Mouse (Mus musculus) urinary bladder, postnatal 4 days (tissue): ENCODE data around the gene Arrb1.
A peak's percentile ranks its signal among the peaks of the same experiment; 100 is the strongest.
"Not testable (repeated sequence)": the region's sequence is repeated elsewhere in the genome, so short reads cannot be mapped to it uniquely, and the experiment has no call there.

Experiments
- DNase-seq, 2 experiments: peaks; one replicate each; pipeline ENCODE4 v3.0.0; 2021 to 2022; ENCODE audit warnings: low spot score in 2 of 2

Gene Arrb1

GRCm38 (mm10) chr7:99534901-99535735, at the start of gene Arrb1:
TSS of gene Arrb1 (plus strand) at chr7:99535466.
- peak; percentile 77 to 78 for DNase-seq

DNA sequence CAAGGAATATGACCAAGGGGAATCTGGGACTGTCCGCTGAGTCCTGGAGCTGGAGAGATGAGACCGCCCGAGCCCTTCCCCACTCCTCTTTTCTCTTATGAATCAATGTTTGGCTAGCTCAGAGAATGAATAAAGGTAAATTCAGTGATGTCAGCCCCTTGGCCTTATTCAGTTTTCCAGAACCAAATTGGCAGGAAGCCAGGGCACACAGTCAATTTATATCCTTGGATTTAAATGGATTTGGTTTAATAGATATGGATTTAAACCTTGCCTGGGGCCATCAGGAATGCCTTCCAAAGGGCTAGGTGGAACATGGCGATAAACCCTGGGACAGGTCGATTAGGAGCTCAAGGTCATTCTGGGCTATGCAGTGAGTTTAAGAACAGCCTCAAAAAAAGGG, 45.6 kb upstream of the Arrb1 start:
- no peak for DNase-seq

DNA sequence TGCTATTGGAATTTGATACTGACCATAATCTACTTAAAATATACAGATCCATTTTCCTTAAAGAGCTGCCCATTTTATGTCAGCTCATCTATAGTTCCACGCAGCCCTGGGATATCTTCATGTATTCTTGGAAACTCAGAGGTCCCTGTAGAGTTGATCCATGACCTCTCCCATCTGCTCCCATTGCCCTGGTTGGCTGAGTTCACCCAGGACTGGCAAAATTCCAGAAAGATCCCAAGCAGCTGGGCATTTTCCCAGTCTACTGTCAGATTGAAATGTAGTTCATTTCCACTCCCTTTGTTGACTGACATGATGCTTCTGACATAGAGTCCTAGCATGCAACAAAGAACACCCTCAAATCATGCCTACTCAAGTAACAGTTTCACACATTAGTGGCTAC, 36.1 kb upstream of the Arrb1 start:
- DNase-seq = no peak

GRCm38 (mm10) chr7:99500201-99500600, 35.1 kb upstream of the Arrb1 start:
- DNase-seq = peak; percentile 61 to 82

GRCm38 (mm10) chr7:99500655-99501054, 34.6 kb upstream of the Arrb1 start:
- DNase-seq = no peak

DNA sequence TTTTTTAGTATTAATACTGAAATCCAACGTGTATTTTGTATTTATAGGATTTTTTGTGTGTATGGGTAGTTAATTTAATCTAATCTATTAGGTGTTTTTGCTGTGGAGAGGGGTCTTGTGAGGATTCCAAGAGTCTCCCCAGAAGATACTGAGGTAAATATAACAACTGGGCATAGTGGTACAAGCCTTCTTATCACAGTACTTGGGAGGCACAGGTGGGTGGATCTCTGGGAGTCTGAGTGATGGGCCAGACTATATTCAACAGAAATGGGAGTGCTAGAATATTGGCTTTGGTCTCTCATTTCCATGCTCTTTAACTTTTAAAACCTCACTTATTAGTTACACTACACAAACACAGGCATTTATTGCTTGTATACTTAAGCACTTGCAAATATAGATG, 34.1 kb upstream of the Arrb1 start:
- DNase-seq = no peak

DNA sequence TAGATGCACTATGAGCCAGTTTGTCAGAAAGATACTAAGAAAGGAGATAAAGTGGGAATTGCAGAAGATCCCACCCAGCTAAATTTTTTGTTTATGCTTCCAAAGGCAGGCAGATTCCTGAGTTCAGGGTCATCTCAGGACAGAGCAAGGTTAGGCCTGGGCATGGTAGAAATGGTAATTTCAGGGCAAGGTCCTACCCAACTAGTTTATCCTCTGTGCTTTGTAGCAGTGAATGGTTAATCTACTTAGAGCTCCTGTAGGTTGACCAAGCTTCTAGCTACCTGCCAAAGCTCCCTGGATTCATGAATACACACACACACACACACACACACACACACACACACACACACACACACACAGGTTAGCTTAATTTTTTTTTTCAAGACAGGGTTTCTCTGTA, 30.7 kb upstream of the Arrb1 start:
- no peak for DNase-seq

DNA sequence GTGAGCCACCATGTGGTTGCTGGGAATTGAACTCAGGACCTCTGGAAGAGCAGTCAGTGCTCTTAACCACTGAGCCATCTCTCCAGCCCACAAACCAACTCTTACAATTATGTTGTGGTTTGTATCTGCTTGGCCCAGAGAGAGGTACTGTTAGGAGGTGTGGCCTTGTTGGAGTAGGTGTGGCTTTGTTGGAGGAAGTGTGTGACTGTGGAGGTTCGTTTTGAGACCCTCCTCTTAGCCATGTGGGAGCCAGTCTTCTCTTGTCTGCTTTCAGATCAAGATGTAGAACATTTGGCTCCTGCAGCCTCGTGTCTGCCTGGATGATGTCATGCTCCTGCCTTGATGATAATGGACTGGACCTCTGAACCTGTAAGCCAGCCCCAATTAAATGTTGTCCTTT, 27.1 kb upstream of the Arrb1 start:
- DNase-seq = not testable (repeated sequence)

DNA sequence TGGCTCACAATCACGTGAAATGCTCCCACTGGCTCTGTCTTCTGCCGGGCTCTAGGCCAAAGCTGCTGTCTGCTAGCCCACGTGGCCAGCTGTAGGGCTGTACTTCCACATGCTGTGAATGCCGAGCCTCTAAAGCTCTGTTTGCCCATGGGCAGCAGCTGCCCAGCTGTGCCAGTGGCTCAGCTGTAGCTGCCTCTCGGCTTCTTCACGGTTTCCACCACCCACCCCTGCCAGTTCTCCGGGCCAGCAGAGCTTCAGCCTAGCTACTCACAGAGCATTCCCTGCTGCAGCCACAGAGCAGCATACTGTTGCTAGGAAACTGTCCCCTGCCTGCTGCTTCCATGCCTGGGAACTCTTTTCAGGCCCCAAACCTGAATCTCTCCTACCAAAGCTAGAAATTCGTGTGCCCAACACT, 25.2 kb upstream of the Arrb1 start:
- peak in 1 of 2 experiments; percentile 26 for DNase-seq

DNA sequence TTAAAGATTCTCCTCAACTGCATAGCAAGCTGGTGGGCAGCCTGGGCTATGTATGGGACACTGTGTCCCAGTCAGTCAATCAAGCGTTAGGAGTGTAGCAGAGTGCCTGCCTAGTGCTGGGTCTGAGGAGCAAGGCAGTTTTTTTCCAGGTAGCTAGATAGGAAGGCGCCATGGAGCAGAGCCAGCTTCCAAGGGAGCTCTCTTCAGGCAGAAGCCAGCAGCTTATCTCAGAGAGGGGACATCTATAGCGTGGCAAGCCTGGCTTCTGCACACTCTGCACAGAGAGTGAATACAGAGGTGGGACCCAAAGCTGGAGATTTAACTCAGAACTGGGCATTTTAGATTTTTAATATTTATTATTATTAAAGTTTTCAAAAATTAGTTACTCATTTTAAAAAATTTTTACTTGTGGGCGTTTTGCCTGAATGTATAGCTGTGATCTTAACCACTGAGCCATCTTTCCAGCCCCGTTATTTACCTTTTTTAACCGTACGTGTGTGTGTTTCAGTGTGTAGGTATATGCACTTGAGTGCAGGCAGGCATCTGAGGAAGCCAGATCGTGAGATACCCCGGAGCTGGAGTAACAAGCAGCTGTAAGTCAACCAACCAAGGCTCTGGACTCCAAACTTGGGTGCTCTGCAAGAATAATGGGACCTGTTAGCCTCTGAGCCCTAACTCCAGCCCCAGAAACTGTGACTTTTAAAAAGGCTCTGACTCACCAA, 19.0 kb upstream of the Arrb1 start:
- DNase-seq = no peak

- DNase-seq = no peak
Observed at GRCm38 (mm10) chr7:99516814-99517157, 18.5 kb upstream of the Arrb1 start.

GRCm38 (mm10) chr7:99518954-99519644, 16.2 kb upstream of the Arrb1 start:
- DNase-seq = no peak

DNA sequence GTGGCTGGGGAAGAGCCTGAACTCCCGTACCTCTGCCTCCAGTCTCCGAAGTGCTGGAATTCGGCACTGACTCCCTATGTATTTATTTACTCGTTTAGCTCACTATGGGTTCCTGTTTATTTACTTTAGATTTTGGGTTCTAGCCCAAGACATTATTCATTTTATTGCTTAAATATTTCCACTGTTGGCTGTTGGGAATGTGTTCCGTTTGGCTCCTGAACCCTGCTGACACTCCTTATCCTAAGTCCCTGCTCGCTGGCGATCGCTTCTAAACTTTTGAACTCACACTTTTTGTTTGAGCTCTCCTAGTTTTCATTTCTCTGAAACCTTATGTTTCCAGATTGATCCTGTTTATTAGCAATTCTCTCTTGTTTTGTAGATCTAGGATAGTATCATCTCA, 12.1 kb upstream of the Arrb1 start:
- DNase-seq = no peak

DNA sequence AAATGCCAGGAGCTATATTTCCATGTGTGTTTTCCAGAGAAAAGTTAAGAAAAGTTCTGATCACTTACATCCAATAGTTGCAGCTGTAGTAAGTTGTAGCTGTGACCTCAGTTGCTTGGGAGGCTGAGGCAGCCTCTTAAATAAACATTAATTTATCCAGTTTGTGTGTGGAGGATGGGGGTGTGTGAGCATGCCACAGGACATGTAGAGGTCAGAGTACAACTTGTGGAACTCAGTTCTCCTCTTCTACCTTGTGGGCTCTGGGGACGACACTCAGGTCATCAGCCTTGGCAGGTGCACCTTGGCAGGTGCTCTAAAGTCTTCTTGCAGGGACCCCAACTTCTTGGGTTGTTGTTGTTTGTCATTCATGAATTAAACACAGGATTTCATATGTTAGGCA, 11.4 kb upstream of the Arrb1 start:
- DNase-seq = no peak

GRCm38 (mm10) chr7:99528547-99528946, 6.7 kb upstream of the Arrb1 start:
- DNase-seq = no peak

GRCm38 (mm10) chr7:99529410-99529809, 5.9 kb upstream of the Arrb1 start:
- no peak for DNase-seq

DNA sequence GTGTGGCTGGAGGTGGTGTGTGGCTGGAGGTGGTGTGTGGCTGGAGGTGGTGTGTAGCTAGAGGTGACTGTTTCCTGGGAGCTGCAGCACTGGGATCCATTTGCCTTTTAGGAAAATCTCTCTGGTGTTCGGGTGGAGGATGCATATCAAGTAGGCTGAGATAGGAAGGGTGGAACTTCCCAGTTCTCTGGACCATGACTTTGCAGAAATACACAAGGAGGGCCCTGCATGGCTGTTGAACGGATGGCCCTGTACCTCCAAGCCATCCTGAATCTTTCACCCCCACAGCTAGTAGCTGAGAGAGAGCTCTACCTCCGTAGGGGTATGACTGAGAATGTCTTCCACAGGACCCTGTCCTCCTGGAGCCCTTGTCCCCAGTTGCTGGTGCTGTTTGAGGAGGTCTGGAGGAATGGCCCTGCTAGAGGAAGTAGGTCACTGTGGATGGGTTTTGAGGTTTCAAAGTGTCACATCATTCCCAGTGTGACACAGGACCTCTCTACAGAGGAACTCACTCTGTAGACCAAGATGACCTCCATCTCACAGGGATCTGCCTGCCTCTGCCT, 3.8 kb upstream of the Arrb1 start:
- DNase-seq = no peak

DNA sequence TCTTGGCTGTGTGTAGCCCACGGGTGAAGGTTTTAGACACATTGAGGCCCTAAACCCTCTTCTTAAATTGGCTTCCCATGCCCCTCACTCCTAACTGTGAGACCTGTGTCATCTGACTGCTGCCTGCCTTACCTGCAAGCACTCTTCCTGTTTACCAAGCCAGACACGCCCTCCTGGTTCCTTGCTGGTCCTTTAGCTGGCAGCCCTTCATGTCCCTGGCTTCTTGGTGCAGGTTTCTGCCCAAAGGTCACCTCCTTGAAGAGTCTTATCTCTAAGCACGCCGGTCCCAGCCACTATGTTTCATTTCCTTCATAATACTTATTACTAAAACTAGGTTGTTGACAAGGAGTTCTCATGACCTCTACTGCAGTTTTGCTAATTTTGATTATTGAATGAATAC, 2.7 kb upstream of the Arrb1 start:
- DNase-seq = no peak

DNA sequence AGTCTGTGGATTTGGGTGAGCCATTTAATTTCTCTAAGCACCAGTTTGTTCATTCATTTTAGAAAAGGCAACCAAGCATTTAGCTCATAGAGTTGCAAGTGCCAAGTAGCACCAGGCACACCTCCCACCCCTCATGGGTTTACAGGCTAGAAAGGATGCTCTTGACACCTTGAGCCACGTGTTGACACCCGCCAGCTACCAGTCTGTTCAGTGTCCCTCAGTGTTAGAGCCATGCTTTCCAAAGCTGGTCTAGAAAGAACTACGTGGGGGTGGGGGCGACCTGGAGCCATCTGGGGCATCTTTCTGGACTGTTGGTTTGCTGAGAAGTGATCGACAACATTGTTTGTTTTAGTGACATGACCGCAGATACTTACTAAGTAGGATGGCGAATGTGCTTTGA, 1.7 kb upstream of the Arrb1 start:
- no peak for DNase-seq

DNA sequence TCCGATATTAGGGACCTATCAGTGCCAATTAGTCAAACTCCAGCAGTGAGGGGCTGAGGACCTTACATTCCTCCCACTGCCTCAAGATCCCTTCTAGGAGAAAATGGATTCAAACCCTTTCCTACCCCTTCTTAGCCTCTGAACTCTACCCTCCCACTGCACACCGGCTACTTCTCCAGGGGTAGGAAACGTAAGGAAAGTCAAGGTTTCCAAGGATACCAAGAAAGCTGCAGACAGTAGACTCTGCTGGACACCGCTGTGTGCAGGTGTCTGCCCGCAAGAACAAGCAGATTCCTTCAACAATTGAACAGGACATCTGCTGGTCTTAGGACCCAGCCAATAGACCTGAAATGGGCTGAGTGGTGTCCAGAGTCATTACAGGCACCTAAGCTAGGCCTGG, 765 bp upstream of the Arrb1 start:
- no peak for DNase-seq

DNA sequence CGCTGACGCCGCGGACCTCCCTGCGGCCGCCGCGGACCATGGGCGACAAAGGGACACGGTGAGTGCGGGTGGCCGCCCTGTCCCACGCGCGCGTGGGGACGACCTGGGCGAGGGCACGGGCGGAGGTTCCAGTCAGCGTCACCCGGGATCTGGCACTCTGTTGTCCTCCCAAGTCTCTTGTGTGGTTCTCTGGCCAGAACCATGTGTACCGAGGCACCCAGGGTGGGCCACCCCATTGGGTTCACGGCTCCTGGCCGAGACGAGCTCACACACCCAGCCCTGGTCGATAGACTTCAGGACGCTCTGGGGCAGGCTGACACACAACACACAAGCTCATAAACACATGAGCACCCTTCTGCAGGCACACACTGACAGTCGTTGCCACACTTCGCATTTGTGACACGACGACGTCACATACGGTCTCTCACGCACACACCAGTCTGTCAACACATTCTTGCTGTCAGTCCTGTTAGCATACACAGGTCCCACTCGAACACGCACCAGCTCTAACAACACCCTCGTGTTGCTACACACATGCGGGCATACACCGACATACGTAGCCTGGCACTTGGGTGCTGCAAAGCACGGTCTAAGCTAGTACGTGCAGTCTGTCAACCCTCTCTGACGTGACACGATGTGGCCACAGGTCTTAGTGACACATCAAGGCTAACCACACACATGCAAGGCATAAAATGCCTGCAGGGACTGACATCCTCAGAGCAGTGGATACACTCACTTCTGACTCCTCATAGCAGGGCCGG, 655 bp downstream of the Arrb1 start:
- DNase-seq = no peak
